11 mouse cellular contexts compared by ENCODE assay signal in genomic region chr13:69542571-69543352, GRCm38 (mm10). TPM values are rescaled to one million over a fixed set of nuclear protein-coding genes. Genes with fewer than 3 reads are reported as not detected.
A peak's percentile ranks its signal among the peaks of the same experiment; 100 is the strongest.
DNase-seq lines count a peak whose midpoint lies in the region; ATAC-seq and TF ChIP-seq lines count a peak whose summit lies in the region.
"Had no signal": no experiment of that assay in that cellular context is flagged by ENCODE, and none has a peak within 500 bp of the region (broad histone marks: within the 10 kb centered on the region; RNA-seq: fewer than 3 reads in every experiment).

No protein-coding gene starts in this region.

- H3K4me2 ChIP-seq in heart, embryonic 13.5 days, result peak overlapping the region; percentile 66

- no peak overlapping the region for H3K4me3 ChIP-seq in layer of hippocampus, adult 2 months
- H3K4me3 ChIP-seq in heart, embryonic 13.5 days, result peak overlapping the region; percentile 34; the same call in 1 of the 2 replicates
- H3K4me3 ChIP-seq: erythroblast, embryonic 14.5 days; midbrain, embryonic 12.5 days had no signal

- ATAC-seq in heart, embryonic 13.5 days (ENCODE audit: extremely low read depth, insufficient number of reproducible peaks, low FRiP score, low TSS enrichment), result no peak; the same call in 1 of the 2 replicates

- TF ChIP-seq CTCF in layer of hippocampus, adult 2 months (conservative IDR thresholded peaks at IDR 0.05), result no peak

- no peaks in the 10 kb centered on the region for H3K36me3 ChIP-seq in heart, embryonic 13.5 days
- H3K36me3 ChIP-seq: midbrain, embryonic 12.5 days had no signal

- H3K9ac ChIP-seq in heart, embryonic 13.5 days, result peak overlapping the region; percentile 73
- H3K9ac ChIP-seq: midbrain, embryonic 12.5 days had no signal

- H3K9me3 ChIP-seq in heart, embryonic 13.5 days, result no peaks in the 10 kb centered on the region
- H3K9me3 ChIP-seq: midbrain, embryonic 12.5 days had no signal

- 38% methylated on average over 17 of the region's 17 CpGs for WGBS in heart, embryonic 13.5 days

- H3K27ac ChIP-seq in layer of hippocampus, adult 2 months, result peak overlapping the region; percentile 61
- H3K27ac ChIP-seq in heart, embryonic 13.5 days (replicated peaks), result peak overlapping the region; percentile 92
- H3K27ac ChIP-seq: midbrain, embryonic 12.5 days had no signal

- DNase-seq in layer of hippocampus, adult 2 months (ENCODE audit: low spot score in 2 of 2), result no peak
- no peak for DNase-seq in layer of hippocampus, postnatal 36 days
- DNase-seq in fibroblast of lung, adult 2 months (ENCODE audit: low read depth), result peak; percentile 37
- DNase-seq in skeletal muscle tissue, adult 2 months (ENCODE audit: low read depth, low spot score), result peak; percentile 66
- DNase-seq in left cerebral cortex, postnatal 10 days (ENCODE audit: extremely low spot score in 1 of 2, low spot score in 2 of 2), result no peak
- no peak for DNase-seq in cerebellum, postnatal 25 days
- DNase-seq: cerebellum, adult 11-12 months; thymus, adult 18-20 months had no signal

- peaks cover 69% of the 10 kb centered on the region for H3K4me1 ChIP-seq in heart, embryonic 13.5 days

- H3K27me3 ChIP-seq in heart, embryonic 13.5 days (replicated peaks), result 0 out of 2 replicates have a peak, but pooled peaks cover 4% of the 10 kb centered on the region

- intact Hi-C loops in left cerebral cortex, postnatal 10 days (cut with DNase I), result no loop called here

RNA-seq across cellular contexts. Expression of gene Tent4a, which starts 8.3 kb away (rescaled TPM):
- 10 to 100 TPM; 44.0 to 46.4 TPM for total RNA-seq in layer of hippocampus, adult 2 months (2021)
- 10 to 100 TPM; 47.0 to 49.1 TPM for total RNA-seq in layer of hippocampus, postnatal 36 days (2021)
- 2.7 and 3.2 TPM in 2 replicates for polyA plus RNA-seq in heart, embryonic 13.5 days (2015; fragmentation: Nextera tagmentation; extraction: Ambion mirVana)
- total RNA-seq in left cerebral cortex, postnatal 10 days (2021), result 10 to 100 TPM; 34.3 to 40.3 TPM

RNA-seq across cellular contexts. Expression of gene Nsun2, which starts 9.2 kb away (rescaled TPM):
- 10 to 100 TPM; 99.2 to 99.8 TPM for total RNA-seq in layer of hippocampus, adult 2 months (2021)
- total RNA-seq in layer of hippocampus, postnatal 36 days (2021), result 10 to 100 TPM; 88.2 to 97.5 TPM
- 65.9 and 69.9 TPM in 2 replicates for polyA plus RNA-seq in heart, embryonic 13.5 days (2015; fragmentation: Nextera tagmentation; extraction: Ambion mirVana)
- 10 to 100 TPM; 67.6 to 68.9 TPM for total RNA-seq in left cerebral cortex, postnatal 10 days (2021)

Comparison
In these comparisons a context has a peak if more than half of its experiments do, and no peak if none do; other contexts are left out.
1. DNase-seq: peak in fibroblast of lung, adult 2 months (single experiment) and skeletal muscle tissue, adult 2 months (single experiment); none in layer of hippocampus, adult 2 months (0 of 2), layer of hippocampus, postnatal 36 days (0 of 2), left cerebral cortex, postnatal 10 days (0 of 2) and cerebellum, postnatal 25 days (0 of 2).